Mouse (Mus musculus): Measurements from ENCODE around the gene Gm9903.

- TF ChIP-seq CTCF (IDR thresholded peaks at IDR 0.05) (no peak), POLR2A (IDR thresholded peaks at IDR 0.05; ENCODE audit: insufficient read depth, low read depth, low read length) (no peak)
Observed at GRCm38 (mm10) chr5:33588066-33588465, 41.7 kb upstream of the Gm9903 start.

All from heart, adult 2 months (tissue).